Mouse (Mus musculus) gastrocnemius, postnatal 36 days (tissue): ENCODE measurements around the gene Nhp2. TPM values are rescaled to one million over a fixed set of nuclear protein-coding genes. Genes with fewer than 3 reads are reported as not detected.
A peak's percentile ranks its signal among the peaks of the same experiment; 100 is the strongest.

ENCODE experiments used
- DNase-seq, 2 experiments: peaks; one replicate each; pipeline ENCODE4 v3.0.0; 2022
- intact Hi-C: fragments of 180-260 bp; cut with DNase I; formaldehyde crosslinking; loops from one replicate; pipeline ENCODE4 v1.15.1; 2025
- long read RNA-seq, 2 experiments: library from polyadenylated mRNA; stranded (forward); transcript quantifications; one replicate each; pipeline ENCODE4 v2.0.0; 2021
- total RNA-seq, 2 experiments: library from RNA; stranded (reverse); gene quantifications; 2 replicates each; pipeline ENCODE4 v1.2.3; 2021

The Nhp2 gene
- 10 to 100 TPM; 21.0 to 24.7 TPM for total RNA-seq
- long read RNA-seq, experiment 1, transcript Nhp2-202 (4 exons, 1,042 nt) = major isoform, 87 of 92 reads
- long read RNA-seq, experiment 1, partial matches to known transcripts = 2 of 92 reads
- long read RNA-seq, experiment 1, other reads (novel, unspliced or antisense) = 0 of 92 reads
- long read RNA-seq, experiment 2, transcript Nhp2-202 (4 exons, 1,042 nt) = major isoform, 118 of 122 reads
- long read RNA-seq, experiment 2, partial matches to known transcripts = 1 of 122 reads
- long read RNA-seq, experiment 2, other reads (novel, unspliced or antisense) = 1 of 122 reads

- DNase-seq = peak; percentile 92
- intact Hi-C loops = no loop called here
Measured at GRCm38 (mm10) chr11:51619409-51620060, at the start of gene Nhp2. Gene Nhp2 (plus strand): TSS chr11:51619735.

GRCm38 (mm10) chr11:51576454-51576853 lies 43.1 kb upstream of the Nhp2 start:
- DNase-seq = no peak
- intact Hi-C loops = no loop called here

- intact Hi-C loops = no loop called here
- DNase-seq = no peak
Measured at GRCm38 (mm10) chr11:51577587-51577986, 41.9 kb upstream of the Nhp2 start.

DNA sequence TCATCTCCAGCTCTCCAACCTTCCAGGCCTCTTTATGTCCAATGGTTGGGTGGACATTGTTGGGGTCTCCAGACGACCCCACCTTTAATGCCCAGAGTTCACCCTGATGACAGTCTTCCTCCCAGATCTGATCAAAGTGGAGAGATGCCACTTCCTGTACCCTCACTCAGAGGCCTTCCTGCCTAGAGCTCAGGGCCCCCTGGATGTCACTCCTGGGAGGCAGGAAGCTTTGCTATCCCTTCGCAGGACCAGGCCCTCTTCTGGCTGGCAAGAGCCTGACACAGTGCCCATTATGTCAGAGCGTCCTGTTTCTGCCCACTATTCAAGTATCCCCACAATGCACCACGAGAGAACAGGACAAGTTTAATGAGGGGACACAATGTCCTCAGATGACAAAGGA lies 40.5 kb upstream of the Nhp2 start:
- intact Hi-C loops = loop anchor here (2.0 kb wide), 1 partner anchor 38 kb away; no protein-coding TSS in a partner anchor
- no peak for DNase-seq

- intact Hi-C loops = no loop called here
- peak; percentile 47 to 66 for DNase-seq
Measured at GRCm38 (mm10) chr11:51582713-51583112, 36.8 kb upstream of the Nhp2 start.

GRCm38 (mm10) chr11:51584057-51584430 lies 35.5 kb upstream of the Nhp2 start:
- intact Hi-C loops = no loop called here

DNA sequence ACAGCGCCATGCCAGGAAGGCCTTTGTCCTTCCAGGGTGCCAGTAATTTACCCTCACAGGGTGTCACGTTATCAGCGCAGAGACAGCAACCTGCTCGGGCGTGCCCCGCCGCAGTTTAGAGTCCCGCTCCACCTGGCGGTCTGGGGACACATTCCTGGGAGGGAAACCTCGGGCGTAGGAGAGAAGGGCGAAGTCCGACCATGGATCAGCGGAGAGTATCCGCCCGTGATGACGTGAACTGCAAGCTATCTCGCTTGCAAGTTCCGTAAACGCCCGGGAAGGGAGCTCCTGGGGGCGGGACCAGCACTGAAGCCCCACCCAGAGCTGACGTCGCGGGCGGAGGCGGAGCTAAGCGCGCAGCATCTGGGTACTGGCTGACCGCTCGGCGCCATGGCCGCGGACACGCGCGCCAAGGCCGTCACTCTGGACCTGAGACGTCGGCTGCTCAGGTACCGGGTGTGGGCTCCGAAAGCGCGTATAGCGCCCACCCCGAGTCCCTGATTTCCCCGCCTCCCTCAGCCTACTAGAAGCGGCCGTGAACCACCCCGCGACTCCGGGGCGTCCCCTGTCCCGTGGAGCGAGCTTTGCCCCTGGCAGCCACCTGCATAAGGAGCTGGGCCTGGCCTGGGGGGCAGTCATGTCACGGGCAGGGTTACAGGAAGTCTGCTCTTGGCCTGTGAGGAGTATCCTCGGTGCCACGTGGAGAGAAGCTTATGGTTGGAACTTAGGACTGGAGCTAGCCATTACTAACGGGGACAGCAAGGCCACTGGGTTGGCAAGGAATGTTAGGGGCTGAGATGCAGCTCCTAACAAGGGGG lies 34.9 kb upstream of the Nhp2 start, which contains the start of gene Phykpl:
Gene Phykpl, plus strand, starts transcription at position 327 of the 818 bp plus-strand sequence.
- intact Hi-C loops = no loop called here
- DNase-seq = peak; percentile 96 to 99

More at GRCm38 (mm10) chr11:51584057-51584430, 35.5 kb upstream of the Nhp2 start:
- no peak for DNase-seq

- intact Hi-C loops = no loop called here
- DNase-seq = no peak
Measured at GRCm38 (mm10) chr11:51585608-51586252, 33.8 kb upstream of the Nhp2 start.

GRCm38 (mm10) chr11:51586411-51586810 lies 33.1 kb upstream of the Nhp2 start:
- intact Hi-C loops = no loop called here
- no peak for DNase-seq

DNA sequence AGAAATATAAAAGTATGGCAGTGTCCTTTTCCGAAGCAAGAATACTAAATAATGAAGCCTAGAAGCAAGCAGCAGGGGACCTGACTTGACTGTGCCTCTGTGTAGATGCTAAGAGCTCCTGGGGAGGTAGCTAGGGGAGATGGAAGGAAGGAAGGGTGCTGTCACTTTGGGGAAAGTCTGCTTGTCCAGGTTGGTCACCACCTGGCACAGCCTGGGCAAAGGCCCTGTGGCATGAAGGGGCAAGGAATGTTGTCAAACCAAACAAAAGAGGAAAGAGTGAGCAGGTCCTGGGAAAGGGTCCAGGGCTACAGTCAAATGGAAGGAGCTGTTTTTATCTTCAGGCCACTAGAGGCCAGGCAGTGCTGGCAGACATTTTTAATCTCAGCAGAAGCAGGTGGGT lies 32.5 kb upstream of the Nhp2 start:
- intact Hi-C loops = no loop called here

GRCm38 (mm10) chr11:51588833-51589232 lies 30.7 kb upstream of the Nhp2 start:
- intact Hi-C loops = no loop called here
- no peak for DNase-seq

More for the DNA sequence above, 32.5 kb upstream of the Nhp2 start:
- no peak for DNase-seq

DNA sequence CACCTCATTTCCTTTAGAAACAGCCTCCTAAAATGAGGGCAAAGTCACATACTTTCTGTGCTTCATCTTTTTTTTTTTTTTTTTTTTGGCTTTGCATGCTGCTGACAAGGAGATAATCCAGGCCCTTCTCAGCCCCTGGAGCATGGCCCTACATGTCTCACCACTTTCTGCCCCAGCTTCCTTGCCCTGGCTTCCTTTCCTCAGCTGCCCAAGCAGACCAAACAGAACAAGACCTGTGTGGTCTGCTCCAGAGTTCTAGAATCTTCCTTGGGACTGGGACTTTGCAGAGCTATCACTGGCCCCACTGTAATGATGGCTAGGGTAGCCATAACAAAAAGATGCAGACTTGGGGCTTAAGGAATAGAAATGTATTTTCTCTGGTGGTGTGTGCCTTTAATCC lies 29.5 kb upstream of the Nhp2 start:
- no peak for DNase-seq
- intact Hi-C loops = no loop called here

DNA sequence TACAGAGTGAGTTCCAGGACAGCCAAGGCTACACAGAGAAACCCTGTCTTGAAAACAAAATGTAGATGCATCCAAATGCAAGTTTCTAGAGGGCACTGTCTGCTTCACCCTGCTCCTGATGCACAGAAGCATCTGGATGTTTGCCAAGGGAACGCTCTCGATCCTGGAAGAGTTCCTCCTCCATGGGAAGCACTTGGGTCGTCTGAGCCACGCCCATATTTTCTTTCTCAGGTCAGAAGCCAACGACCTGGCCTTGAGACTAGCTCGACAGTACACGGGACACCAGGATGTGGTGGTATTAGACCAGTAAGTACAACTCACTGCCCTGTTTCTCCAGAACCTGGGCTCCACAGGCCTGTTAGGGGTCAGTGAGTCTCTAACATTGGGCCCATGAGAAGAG lies 28.4 kb upstream of the Nhp2 start:
- intact Hi-C loops = no loop called here
- no peak for DNase-seq

GRCm38 (mm10) chr11:51591915-51592314 lies 27.6 kb upstream of the Nhp2 start:
- DNase-seq = no peak
- intact Hi-C loops = no loop called here

DNA sequence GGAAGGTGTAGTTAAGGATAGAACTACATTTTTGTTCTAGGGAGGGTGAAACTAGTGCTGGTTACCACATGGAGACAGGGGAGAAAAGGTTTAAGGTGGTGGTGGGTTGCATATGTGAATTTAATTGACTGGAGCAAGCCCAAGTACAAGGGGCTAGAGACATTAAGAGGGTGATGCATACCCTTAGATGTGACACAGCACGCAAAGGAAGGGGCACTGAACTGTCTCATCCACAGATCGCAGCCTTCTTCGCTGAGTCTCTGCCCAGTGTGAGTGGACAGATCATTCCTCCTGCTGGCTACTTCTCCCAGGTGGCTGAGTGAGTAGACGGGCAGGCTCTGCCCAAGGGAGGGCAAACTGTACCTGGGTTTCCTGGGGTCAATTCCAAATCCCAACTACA lies 26.2 kb upstream of the Nhp2 start:
- intact Hi-C loops = no loop called here
- no peak for DNase-seq

DNA sequence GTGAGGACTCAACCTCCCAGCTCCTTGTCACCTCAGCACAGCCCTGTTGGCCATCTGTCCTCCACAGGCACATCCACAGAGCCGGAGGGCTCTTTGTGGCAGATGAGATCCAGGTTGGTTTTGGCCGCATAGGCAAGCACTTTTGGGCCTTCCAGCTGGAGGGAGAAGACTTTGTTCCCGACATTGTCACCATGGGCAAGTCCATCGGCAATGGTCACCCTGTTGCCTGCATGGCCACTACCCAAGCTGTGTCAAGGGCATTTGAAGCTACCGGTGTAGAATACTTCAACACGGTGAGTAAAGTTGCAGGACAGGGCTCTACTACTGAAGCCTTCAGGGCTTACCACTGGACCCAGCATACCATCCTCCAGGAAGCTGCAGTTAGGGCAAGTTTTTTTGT lies 25.7 kb upstream of the Nhp2 start:
- intact Hi-C loops = no loop called here
- DNase-seq = no peak

DNA sequence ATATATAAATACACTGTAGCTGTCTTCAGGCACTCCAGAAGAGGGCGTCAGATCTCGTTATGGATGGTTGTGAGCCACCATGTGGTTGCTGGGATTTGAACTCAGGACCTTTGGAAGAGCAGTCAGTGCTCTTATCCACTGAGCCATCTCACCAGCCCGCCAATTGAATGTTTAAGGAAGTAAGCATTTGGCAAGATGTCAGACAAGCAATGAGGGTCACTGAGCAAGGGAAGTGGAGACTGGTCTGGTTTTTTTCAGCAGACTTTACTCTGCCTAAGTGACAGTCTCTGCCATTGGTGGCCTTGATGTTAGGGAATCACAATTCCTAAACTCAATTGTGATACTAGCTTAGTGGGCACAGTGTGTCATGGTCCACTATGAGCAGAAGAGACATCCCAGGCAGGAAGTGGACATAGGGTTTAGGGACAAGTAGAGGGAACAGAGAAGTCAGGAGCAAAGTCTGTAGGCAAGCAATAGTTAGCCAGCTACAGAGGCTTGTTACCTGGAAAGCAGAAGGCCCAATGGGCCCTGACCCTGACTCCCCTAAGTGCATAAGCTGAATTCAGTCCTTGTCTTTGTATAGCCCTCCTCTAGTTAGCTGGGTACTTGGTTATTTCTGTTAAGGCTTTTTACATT lies 24.7 kb upstream of the Nhp2 start:
- DNase-seq = no peak
- intact Hi-C loops = no loop called here

GRCm38 (mm10) chr11:51595459-51596083 lies 24.0 kb upstream of the Nhp2 start:
- intact Hi-C loops = no loop called here
- no peak for DNase-seq

DNA sequence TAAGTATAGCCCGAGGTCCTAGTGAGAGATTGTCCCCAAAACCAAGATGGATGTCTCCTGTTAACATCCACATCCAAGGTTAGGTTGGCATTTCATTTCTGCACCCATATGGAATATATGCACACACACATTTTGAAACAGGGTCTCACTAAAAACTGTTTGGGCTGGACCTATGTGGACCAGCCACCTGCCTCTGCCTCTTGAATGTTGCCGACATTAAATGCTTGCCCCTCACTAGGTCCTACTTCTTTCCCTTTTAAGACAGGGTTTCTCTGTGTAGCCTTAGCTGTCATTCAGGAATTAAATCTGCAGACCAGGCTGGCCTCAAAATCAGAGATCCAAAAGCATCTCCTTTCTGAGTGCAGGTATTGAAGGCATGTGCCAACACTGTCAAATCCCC lies 22.0 kb upstream of the Nhp2 start:
- intact Hi-C loops = no loop called here
- no peak for DNase-seq

DNA sequence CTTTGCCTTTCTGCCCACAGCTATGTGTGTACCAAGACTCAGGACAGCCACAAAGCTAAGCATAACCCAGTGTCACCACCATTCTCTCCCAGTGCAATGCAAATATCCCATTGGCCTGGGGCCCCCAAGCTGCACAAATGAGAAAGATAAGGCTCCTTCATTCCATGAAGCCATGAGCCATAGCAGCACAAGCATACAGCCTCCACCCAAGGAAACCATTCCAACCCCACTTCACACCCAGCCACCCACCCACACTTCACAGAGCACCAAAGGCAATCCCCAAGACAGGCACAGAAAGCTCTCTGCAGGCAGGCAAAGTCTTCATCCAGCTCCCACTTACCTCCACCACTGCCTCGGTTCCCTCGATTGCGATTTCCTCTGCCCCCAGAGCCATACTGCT lies 17.3 kb upstream of the Nhp2 start:
- DNase-seq = no peak
- intact Hi-C loops = no loop called here
